Mouse (Mus musculus) heart, postnatal 14 days (tissue): Measurements from ENCODE around the gene Sppl3. TPM values are rescaled to one million over a fixed set of nuclear protein-coding genes. Genes with fewer than 3 reads are reported as not detected.

Experiments
- DNase-seq, 2 experiments: peaks; one replicate each; pipeline ENCODE4 v3.0.0; 2021 to 2022
- intact Hi-C: fragments of 180-260 bp; cut with DNase I; formaldehyde crosslinking; loops from one replicate; pipeline ENCODE4 v1.15.1; 2025
- total RNA-seq, 2 experiments: library from RNA; stranded (reverse); gene quantifications; 2 replicates each; pipeline ENCODE4 v1.2.3; 2021

The Sppl3 gene
- total RNA-seq, 2 experiments from 2014 or later = 40.6 to 42.5 TPM

DNA sequence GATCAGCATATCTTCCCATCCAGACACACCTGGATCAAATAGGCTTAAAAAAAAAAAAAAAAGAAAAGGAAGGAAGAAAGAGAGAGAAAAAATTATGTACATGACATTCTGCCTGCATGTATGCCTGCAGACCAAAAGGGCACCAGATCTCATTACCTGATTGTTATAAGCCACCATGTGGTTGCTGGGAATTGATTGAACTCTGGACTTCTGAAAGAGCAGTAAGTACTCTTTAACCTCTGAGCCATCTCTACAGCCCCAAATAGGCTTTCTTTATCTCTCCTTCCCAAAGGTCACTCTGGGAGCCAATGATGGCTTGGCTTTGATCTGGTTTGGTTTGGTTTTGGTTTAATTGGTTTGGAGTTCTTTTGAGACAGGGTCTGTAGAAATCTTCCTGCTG is 25.9 kb upstream of the Sppl3 start:
- intact Hi-C loops = loop anchor here (10.0 kb wide), 1 partner anchor 460 kb away; no protein-coding TSS in a partner anchor
- no peak for DNase-seq

DNA sequence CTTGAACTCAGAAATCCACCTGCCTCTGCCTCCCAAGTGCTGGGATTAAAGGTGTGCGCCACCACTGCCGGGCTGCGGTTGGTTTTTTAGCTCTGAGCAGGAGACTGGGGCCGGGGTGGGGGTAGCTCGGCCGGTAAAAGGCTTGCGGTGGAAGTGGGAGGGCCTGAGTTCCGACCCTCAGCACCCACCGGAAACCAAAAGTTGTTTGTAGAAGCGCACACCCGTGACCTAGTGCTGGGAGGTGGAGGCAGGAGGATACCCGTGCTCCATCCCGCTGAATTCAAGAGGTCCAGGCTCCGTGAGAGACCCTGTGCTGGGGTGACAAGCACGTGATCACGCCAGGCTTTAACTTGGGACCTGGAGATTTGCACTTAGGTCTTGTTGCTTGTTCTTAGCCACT is 14.5 kb upstream of the Sppl3 start:
- intact Hi-C loops = no loop called here
- no peak for DNase-seq

DNA sequence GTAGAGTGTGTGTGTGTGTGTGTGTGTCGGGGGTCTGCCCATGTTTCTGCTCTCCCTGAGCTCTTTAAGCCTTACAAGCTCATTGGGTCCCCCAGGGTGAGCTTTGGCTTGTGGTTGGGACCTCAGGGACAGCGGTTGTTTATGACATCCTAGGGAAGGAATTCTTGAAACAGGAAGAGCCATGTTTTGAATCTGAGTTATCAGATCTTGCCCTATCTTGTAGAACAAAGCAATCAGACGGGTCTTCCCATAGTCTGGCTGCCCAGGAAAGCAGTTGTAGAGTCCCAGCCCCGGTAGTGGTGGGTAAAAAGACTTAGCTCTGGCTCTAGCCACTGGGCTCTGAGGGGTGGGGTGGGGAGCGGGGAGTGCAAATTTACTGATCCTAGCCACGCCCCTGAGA is 13.6 kb upstream of the Sppl3 start:
- intact Hi-C loops = no loop called here
- no peak for DNase-seq

GRCm38 (mm10) chr5:115000503-115000902 is 10.4 kb upstream of the Sppl3 start:
- no peak for DNase-seq
- intact Hi-C loops = no loop called here

GRCm38 (mm10) chr5:115001464-115001863 is 9.5 kb upstream of the Sppl3 start:
- DNase-seq = no peak
- intact Hi-C loops = no loop called here

DNA sequence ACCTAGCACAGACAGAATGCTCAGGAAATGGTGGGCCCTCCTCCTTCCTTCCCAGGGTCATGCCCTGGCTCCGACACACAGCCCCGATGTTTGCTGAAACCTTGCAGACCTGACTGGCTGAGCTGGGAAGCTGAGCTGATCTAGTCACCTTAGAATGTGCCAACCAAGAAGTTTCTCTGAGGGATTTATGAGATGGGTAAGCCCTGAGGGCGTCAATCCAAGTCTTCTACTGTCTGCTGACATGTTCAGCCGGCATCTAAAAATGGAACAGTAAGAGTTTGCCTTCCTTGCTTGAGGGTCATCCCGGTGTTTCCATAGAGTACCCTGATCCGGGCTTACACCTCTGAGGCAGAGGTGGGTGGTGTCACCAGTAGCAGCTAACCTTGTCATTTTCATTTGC is 8.2 kb upstream of the Sppl3 start:
- DNase-seq = no peak
- intact Hi-C loops = no loop called here

DNA sequence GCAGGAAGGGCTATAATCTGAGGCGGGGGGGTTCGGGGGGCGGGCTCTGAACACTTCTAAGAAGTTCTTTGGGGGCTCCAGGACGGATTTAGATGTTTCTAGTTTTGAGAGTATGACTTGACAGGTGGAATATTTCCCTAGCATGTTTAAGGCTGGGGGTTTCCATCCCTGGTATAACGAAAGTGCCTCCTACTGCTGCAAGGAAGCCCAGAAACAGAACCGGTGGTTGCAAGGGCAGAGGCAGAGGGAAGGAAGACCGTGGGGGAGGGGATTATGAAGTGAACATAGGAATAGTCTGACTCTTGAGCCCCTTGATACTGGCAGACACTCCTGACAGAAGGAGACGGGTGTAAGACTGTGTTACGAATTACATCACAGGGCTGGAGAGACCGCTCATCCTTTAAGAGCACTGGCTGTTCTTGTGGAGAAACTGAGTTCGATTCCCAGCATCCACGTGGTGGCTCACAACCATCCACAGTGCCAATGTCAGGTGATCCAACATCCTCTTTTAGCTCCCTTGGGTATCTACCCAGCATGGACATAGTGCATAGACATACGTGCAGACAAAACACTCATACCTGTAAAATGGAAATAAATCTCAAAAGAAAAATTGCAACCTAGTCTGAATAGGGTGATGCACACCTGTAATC is 7.6 kb upstream of the Sppl3 start:
- intact Hi-C loops = no loop called here

DNA sequence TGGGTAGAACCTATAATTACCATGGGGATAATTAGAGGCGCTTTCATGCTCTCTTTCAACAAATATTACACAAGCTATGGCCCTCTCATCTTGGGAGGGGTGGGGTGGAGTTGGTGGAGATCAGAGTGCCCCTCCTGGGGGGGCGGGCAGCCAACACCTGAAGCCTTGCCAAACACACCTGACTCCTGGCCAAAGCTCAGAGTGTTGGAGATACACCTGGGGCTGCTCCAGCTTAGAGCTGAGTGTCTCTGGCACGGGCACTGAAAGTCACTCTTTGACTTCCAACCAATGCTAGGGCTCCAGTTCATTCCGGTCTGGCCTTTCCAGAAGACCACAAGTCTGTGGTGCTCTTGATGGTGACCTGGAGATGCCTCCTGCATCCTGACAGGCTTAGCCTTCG is 3.2 kb upstream of the Sppl3 start:
- DNase-seq = no peak
- intact Hi-C loops = no loop called here

More for the DNA sequence above, 7.6 kb upstream of the Sppl3 start:
- no peak for DNase-seq

- no peak for DNase-seq
- intact Hi-C loops = no loop called here
These were observed 2.6 kb upstream of the Sppl3 start for GRCm38 (mm10) chr5:115008307-115008706.

DNA sequence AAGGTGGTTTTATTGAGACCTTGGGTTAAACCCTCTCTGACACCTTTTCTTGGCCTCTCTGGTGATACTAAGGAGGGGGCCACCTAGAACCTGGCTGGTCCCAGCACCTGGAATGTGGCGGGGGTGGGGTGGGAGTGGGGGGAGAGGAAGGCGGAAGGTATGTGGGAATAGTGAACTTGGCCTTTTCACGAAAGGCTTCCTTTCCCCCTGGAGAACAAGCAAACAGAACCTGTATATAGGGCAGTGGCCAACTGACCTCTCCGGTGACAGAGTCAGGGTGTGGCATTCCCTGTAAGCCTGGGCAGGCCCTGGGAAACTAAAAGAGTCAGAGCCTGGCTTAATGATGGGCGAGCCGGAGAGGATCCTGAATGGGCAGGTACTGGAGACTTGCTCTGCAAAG is 1.8 kb upstream of the Sppl3 start:
- DNase-seq = no peak
- intact Hi-C loops = no loop called here

- no peak for DNase-seq
- intact Hi-C loops = loop anchor here (5.0 kb wide), 1 partner anchor 67 kb away; no protein-coding TSS in a partner anchor
These were observed 976 bp upstream of the Sppl3 start for GRCm38 (mm10) chr5:115009961-115010360.

DNA sequence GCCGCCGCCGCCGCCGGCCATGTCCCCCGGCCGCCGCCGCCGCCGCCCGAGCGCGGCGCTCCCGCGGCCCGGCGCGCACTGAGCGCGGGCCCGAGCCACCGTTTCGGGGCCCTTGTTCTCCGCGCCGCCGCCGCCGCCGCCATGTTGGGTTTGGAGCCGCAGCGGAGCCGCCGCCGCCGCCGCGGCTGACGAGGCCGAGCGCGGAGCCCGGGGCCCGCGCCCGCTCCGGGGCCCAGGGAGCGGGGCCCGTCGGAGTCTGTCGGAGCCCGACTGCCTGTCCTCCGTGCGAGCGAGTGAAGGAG is 231 bp downstream of the Sppl3 start:
- intact Hi-C loops = loop anchor here (5.0 kb wide), 1 partner anchor 66 kb away; no protein-coding TSS in a partner anchor
- DNase-seq = no peak

- intact Hi-C loops = loop anchor here (5.0 kb wide), 1 partner anchor 66 kb away; no protein-coding TSS in a partner anchor
- peak; percentile 62 to 65 for DNase-seq
These were observed 753 bp downstream of the Sppl3 start for GRCm38 (mm10) chr5:115011519-115012261.

DNA sequence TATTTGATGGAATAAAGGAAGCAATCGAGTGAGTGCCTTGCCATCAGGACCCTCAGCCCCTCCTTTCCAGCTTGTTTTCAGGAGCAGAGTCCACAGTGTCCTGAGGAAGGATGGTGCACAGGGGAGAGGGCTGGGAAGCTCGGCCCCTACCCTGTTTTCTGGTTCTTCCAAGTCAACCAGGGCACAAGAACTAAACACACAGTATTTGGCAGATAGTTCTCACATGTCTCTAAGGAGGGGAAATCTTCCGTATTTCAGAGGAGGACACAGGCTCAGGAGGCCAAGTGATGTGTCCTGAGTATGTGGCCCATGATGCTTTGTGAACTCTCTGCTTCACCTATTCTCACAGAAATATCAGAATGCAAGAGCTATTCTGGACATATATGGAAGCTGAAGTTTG is 2.5 kb downstream of the Sppl3 start:
- intact Hi-C loops = loop anchor here (5.0 kb wide), 1 partner anchor 64 kb away; no protein-coding TSS in a partner anchor
- DNase-seq = no peak

DNA sequence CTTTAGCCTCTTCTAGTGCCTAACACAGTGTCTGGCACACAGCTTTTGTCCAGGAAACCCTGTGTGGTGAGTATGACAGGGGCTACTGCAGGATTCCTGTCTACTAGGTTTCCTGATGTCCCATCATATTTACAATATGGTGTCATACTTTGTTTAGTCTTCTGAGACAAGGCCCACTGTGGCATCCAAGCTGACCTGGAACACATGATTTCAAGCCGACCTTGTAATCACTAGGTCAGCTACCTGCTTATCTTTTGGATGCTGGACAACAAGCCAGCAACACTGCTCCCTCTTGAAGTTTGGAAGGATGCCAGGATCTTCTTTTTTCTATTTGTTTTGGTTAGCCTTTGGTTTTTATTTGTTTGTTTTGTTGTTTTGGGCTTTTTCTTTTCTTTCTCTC is 3.6 kb downstream of the Sppl3 start:
- DNase-seq = peak in 1 of 2 experiments; percentile 13
- intact Hi-C loops = loop anchor here (5.0 kb wide), 1 partner anchor 63 kb away; no protein-coding TSS in a partner anchor

- DNase-seq = no peak
- intact Hi-C loops = no loop called here
These were observed 4.2 kb downstream of the Sppl3 start for GRCm38 (mm10) chr5:115015121-115015520.

- DNase-seq = no peak
- intact Hi-C loops = no loop called here
These were observed 7.3 kb downstream of the Sppl3 start for GRCm38 (mm10) chr5:115018270-115018669.

GRCm38 (mm10) chr5:115018813-115019212 is 7.9 kb downstream of the Sppl3 start:
- intact Hi-C loops = no loop called here
- peak in 1 of 2 experiments; percentile 16 for DNase-seq

DNA sequence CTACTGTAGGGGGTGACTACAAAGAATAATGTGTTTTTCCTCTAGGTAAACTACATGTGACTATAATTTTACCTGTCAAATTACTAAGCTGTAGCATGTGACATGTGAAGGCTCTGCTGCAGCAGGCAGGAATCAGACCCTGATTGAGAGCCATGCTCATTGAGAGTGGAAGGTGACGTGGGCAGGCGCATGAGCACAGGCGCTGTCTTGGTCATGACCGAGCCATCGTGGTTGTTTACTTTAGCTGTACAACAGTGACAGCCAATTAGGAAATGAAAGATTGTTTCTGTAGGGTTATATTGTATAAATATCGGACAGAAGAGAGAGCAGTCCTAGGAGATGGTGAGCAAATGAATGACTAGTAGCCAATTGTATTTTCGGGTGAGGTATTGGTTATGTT is 11.1 kb downstream of the Sppl3 start:
- intact Hi-C loops = no loop called here
- DNase-seq = no peak

GRCm38 (mm10) chr5:115026170-115026569 is 15.2 kb downstream of the Sppl3 start:
- intact Hi-C loops = loop anchor here (2.0 kb wide), 1 partner anchor 15 kb away; no protein-coding TSS in a partner anchor
- no peak for DNase-seq

- DNase-seq = peak in 1 of 2 experiments; percentile 18
- intact Hi-C loops = loop anchor here (2.0 kb wide), 1 partner anchor 14 kb away; no protein-coding TSS in a partner anchor
These were observed 16.2 kb downstream of the Sppl3 start for GRCm38 (mm10) chr5:115027109-115027508.

- intact Hi-C loops = no loop called here
- no peak for DNase-seq
These were observed 18.0 kb downstream of the Sppl3 start for GRCm38 (mm10) chr5:115028920-115029319.
